Mouse (Mus musculus) liver, embryonic 14.5 days (tissue): ENCODE measurements around the gene Ptprf. TPM values are rescaled to one million over a fixed set of nuclear protein-coding genes. Genes with fewer than 3 reads are reported as not detected.

Source experiments
- ATAC-seq: fragments of 200-750 bp; cut with Nextera tagmentation; 2 replicates; pipeline ENCODE4 v1.8.0; 2017; ENCODE audit warnings: moderate number of reproducible peaks, mild to moderate bottlenecking, moderate library complexity; ENCODE audit not compliant: insufficient read depth
- DNase-seq, 3 experiments: peaks; one replicate each; pipeline ENCODE4 v3.0.0-alpha.2; 2012 to 2013; ENCODE audit warnings: low read depth in 3 of 3, low spot score in 3 of 3
- H3K27ac ChIP-seq: fragments of 300-500 bp; sonication (generic); 2 replicates; pipeline ENCODE4 v1.5.1; 2014; ENCODE audit warnings: moderate library complexity, mild to moderate bottlenecking, control low read depth, inconsistent platforms
- H3K27me3 ChIP-seq: fragments of 300-500 bp; sonication (generic); 2 replicates; pipeline ENCODE4 v1.6.1; 2014; ENCODE audit warnings: mild to moderate bottlenecking, low read length, moderate library complexity; ENCODE audit not compliant: control insufficient read depth, insufficient read depth
- H3K36me3 ChIP-seq: fragments of 300-500 bp; sonication (generic); replicated peaks from 2 replicates; pipeline ENCODE4 v1.6.1; 2014; ENCODE audit warnings: low read depth; ENCODE audit not compliant: control insufficient read depth, insufficient read depth
- H3K4me1 ChIP-seq, 2 experiments: fragments of 200-500 bp in 1 of 2; fragments of 300-500 bp in 1 of 2; sonication (generic) in 1 of 2; replicated peaks; 2 replicates each; pipeline ENCODE4 v1.6.1; 2012 to 2014; ENCODE audit warnings: antibody characterized with exemption in 1 of 2, inconsistent platforms in 1 of 2, low read length in 1 of 2; ENCODE audit not compliant: control insufficient read depth in 2 of 2, insufficient read depth in 2 of 2
- H3K4me2 ChIP-seq: fragments of 300-500 bp; sonication (generic); 2 replicates; pipeline ENCODE4 v1.6.1; 2014; ENCODE audit warnings: low read depth, mild to moderate bottlenecking, control low read depth, moderate library complexity
- H3K4me3 ChIP-seq, 2 experiments: fragments of 200-500 bp in 1 of 2; fragments of 300-500 bp in 1 of 2; sonication (generic) in 1 of 2; 2 replicates each; pipeline ENCODE4 v1.5.1; 2012 to 2014; ENCODE audit warnings: low read depth in 2 of 2, low read length in 2 of 2, mild to moderate bottlenecking in 2 of 2, control low read depth in 1 of 2, inconsistent platforms in 1 of 2, moderate library complexity in 1 of 2; ENCODE audit not compliant: insufficient read depth in 1 of 2
- H3K9ac ChIP-seq: fragments of 300-500 bp; sonication (generic); replicated peaks from 2 replicates; pipeline ENCODE4 v1.6.1; 2014; ENCODE audit warnings: mild to moderate bottlenecking, control low read depth, moderate library complexity
- H3K9me3 ChIP-seq: fragments of 300-500 bp; sonication (generic); 2 replicates; pipeline ENCODE4 v1.6.1; 2016; ENCODE audit warnings: low read length, mixed read lengths; ENCODE audit not compliant: control insufficient read depth
- CTCF ChIP-seq: IDR thresholded peaks from 2 replicates; pipeline ENCODE4 v1.5.1; 2016; ENCODE audit warnings: antibody characterized with exemption, low read depth, control low read depth
- EP300 ChIP-seq: IDR thresholded peaks from 2 replicates; pipeline ENCODE4 v1.6.1; 2016; ENCODE audit warnings: antibody characterized with exemption, low read depth
- WGBS: fragments of 180-500 bp; shearing (Covaris S2); extraction: QIAGEN DNeasy Blood & Tissue Kit; methylation state at CpG from one replicate; pipeline ENCODE4 v1.1.7; 2014; ENCODE audit not compliant: insufficient replicate concordance; 5-methylcytosine and 5-hydroxymethylcytosine counted together
- polyA plus RNA-seq, 2 experiments: library from polyadenylated mRNA; depleted of rRNA in 1 of 2; stranded (reverse) in 1 of 2; unstranded in 1 of 2; fragments of >200 nt; fragmentation: Nextera tagmentation in 1 of 2; extraction: Ambion mirVana in 1 of 2; gene quantifications; 2 replicates each; pipeline versions ENCODE4 v1.2.1 to v1.2.3; 2012 to 2014

The Ptprf gene
- polyA plus RNA-seq, 2 experiments, result 5.6 to 7.4 TPM

- WGBS, result 60% methylated on average over 5 of the region's 5 CpGs
- Histone ChIP-seq H3K9me3 (no peaks in the 10 kb centered on the region), H3K4me3 (no peak overlapping the region), H3K36me3 (no peaks in the 10 kb centered on the region), H3K4me2 (peak overlapping the region; percentile 55), H3K9ac (no peak overlapping the region), H3K4me1 (no peaks in the 10 kb centered on the region), H3K27ac (no peak overlapping the region), H3K27me3 (peaks cover 38% of the 10 kb centered on the region)
- TF ChIP-seq EP300, result no peak
- TF ChIP-seq CTCF, result no peak
- no peak for ATAC-seq
- no peak for DNase-seq
Observed at GRCm38 (mm10) chr4:118289266-118289665, 1.9 kb downstream of the Ptprf start.

GRCm38 (mm10) chr4:118288531-118288930, 2.7 kb downstream of the Ptprf start:
- Histone ChIP-seq H3K4me1 (no peaks in the 10 kb centered on the region), H3K4me2 (no peak overlapping the region), H3K36me3 (no peaks in the 10 kb centered on the region), H3K27ac (no peak overlapping the region), H3K9me3 (no peaks in the 10 kb centered on the region), H3K4me3 (no peak overlapping the region), H3K27me3 (peaks cover 38% of the 10 kb centered on the region), H3K9ac (no peak overlapping the region)
- 40% methylated on average over 6 of the region's 6 CpGs for WGBS
- TF ChIP-seq CTCF, result no peak
- no peak for TF ChIP-seq EP300
- ATAC-seq, result no peak
- no peak for DNase-seq

GRCm38 (mm10) chr4:118286202-118286601, 5.0 kb downstream of the Ptprf start:
- TF ChIP-seq CTCF (no peak), EP300 (no peak)
- DNase-seq (no peak), ATAC-seq (no peak)
- H3K9me3 ChIP-seq, result no peaks in the 10 kb centered on the region
- H3K9ac ChIP-seq, result no peak overlapping the region
- no peak overlapping the region for H3K4me2 ChIP-seq
- no peak overlapping the region for H3K4me3 ChIP-seq
- H3K27ac ChIP-seq, result no peak overlapping the region
- no peaks in the 10 kb centered on the region for H3K36me3 ChIP-seq
- H3K27me3 ChIP-seq, result peaks cover 21% of the 10 kb centered on the region
- WGBS, result 73% methylated on average over 5 of the region's 5 CpGs
- H3K4me1 ChIP-seq, result no peaks in the 10 kb centered on the region

- DNase-seq (no peak), ATAC-seq (no peak)
- H3K9me3 ChIP-seq, result no peaks in the 10 kb centered on the region
- no peak overlapping the region for H3K4me3 ChIP-seq
- no peak overlapping the region for H3K27ac ChIP-seq
- H3K4me2 ChIP-seq, result no peak overlapping the region
- peaks cover 0 to 4% of the 10 kb centered on the region in 2 experiments; a peak in 1 of 4 replicates for H3K4me1 ChIP-seq
- no peak overlapping the region for H3K9ac ChIP-seq
- no peaks in the 10 kb centered on the region for H3K27me3 ChIP-seq
- no peaks in the 10 kb centered on the region for H3K36me3 ChIP-seq
- TF ChIP-seq EP300 (no peak), CTCF (no peak)
- WGBS, result 27% methylated on average over 1 of the region's 1 CpGs
Observed at GRCm38 (mm10) chr4:118282182-118282562, 9.0 kb downstream of the Ptprf start.

GRCm38 (mm10) chr4:118281444-118282181, 9.6 kb downstream of the Ptprf start:
- Histone ChIP-seq H3K27me3 (no peaks in the 10 kb centered on the region), H3K4me3 (no peak overlapping the region), H3K4me1 (peaks cover 0 to 8% of the 10 kb centered on the region in 2 experiments; a peak in 1 of 4 replicates), H3K9ac (no peak overlapping the region), H3K27ac (no peak overlapping the region), H3K4me2 (no peak overlapping the region), H3K36me3 (no peaks in the 10 kb centered on the region), H3K9me3 (no peaks in the 10 kb centered on the region)
- ATAC-seq (no peak), DNase-seq (no peak)
- TF ChIP-seq CTCF, result no peak
- no peak for TF ChIP-seq EP300
- 60% methylated on average over 13 of the region's 13 CpGs for WGBS
